Mouse (Mus musculus): Measurements from ENCODE around the gene Commd4. TPM values are rescaled to one million over a fixed set of nuclear protein-coding genes. Genes with fewer than 3 reads are reported as not detected.

Gene Commd4
- polyA plus RNA-seq, 3 experiments from 2014 or later = 205 to 374 (median 278) TPM

GRCm38 (mm10) chr9:57141417-57142353 lies 16.4 kb downstream of the Commd4 start:
- no peak for ATAC-seq

DNA sequence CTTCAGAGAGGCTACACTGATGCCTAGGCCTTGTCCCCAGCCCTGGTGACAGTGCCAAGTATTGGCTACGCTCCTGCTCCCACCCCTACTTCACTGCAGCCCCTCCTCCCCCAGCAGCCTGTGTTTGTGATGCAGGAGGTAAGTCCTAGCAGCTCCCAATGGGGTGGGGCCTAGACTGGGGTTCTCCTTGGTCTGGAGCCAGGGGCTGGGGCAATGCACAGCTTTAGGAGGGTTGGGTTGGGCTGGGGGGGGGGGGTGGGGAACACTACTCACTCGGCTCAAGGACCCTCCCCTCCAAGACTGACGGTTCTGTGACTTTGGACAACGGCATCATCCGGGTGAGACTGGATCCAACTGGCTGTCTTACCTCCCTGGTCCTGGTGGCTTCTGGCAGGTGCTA lies 18.6 kb downstream of the Commd4 start:
- no peak for ATAC-seq

DNA sequence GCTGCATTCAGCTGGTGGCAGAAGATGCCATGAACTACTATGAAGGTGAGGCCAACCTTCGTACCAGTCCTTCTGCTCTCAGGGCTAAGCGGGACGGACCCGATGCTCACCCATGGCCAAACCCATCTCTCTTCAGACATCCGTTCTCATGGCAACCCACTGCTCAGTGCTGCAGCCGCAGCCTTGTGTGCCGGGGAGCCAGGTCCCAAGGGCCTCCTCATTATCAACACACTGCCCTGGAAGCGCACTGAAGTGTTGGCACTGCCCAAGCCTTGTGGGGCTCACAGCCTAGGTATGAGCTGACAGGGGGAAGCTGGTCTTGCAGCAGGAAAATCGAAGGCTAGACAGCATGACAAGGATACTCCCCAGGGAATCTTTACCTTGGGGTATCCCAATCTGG lies 19.0 kb downstream of the Commd4 start:
- no peak for ATAC-seq

GRCm38 (mm10) chr9:57138507-57138906 lies 19.6 kb downstream of the Commd4 start:
- ATAC-seq = no peak

DNA sequence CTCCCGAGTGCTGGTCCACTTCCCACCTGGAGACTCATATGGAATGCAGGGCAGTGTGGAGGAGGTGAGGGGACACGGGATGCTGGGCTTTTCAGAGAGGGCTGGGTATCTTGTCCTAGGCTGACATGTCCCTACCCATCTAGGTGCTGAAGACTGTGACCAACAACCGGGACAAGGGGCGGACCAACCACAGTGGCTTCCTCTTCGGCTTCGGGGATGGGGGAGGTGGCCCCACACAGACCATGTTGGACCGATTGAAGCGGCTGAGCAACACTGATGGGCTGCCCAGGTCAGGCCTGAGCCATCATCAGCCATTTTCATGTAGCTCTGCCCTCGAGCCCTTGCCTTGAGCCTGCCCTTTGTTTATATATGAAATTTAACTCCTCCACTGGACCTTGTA lies 20.4 kb downstream of the Commd4 start:
- no peak for ATAC-seq

- no peak for ATAC-seq
These were observed 20.9 kb downstream of the Commd4 start for GRCm38 (mm10) chr9:57137246-57137645.

- ATAC-seq = peak; percentile 86
These were observed 27.3 kb downstream of the Commd4 start, which contains the start of gene Man2c1 for GRCm38 (mm10) chr9:57130577-57131433. TSS of gene Man2c1 (plus strand) at chr9:57130690.

DNA sequence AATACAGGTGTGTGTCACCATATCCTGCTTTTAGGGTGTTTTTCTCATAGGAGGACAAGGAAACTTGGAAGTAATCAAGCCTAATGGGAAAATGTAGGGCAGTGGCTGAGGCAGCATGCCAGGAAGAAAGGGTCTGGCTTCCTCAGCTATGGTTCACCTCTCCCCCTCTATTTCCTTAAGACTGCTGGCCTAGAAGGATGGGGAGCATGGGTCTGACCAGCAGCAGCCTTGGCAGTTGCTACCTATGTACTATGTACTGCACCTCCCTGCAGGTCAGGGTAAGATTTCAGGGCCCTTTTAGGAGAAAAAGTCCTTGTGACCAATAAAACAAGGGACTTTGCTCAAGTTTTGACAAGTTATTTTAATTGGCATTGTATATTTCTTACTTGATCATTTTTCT lies 28.5 kb downstream of the Commd4 start:
- no peak for ATAC-seq

DNA sequence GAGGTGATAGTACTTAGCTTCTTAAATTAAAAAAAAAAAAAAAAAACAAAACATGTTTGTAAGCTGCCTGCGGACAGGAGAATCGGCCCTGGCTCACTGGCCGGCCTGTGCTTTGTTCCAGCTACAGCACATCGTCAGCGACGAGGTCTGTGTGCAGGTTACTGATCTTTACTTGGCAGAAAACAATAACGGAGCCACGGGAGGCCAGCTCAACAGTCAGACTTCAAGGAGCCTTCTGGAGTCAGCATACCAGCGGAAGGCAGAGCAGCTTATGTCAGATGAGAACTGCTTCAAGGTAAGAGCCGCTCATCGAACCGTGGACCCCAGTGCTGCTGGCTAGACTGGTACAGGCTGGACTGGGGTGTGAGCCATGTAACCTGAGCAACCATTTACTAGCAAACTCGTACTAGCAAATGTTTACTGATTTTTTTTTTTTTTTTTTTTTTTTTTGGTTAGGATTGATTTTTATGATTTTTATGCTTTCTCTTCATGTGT lies 40.8 kb downstream of the Commd4 start:
- no peak for ATAC-seq

Other genes starting within 250 kb of the Commd4 start
- 1 to 10 TPM; 4.2 to 7.6 (median 5.8) TPM for gene Snx33, start 230.0 kb downstream of the Commd4 start, polyA plus RNA-seq (2017; shearing (Covaris generic))
- gene Imp3, start 220.9 kb downstream of the Commd4 start, polyA plus RNA-seq (2017; shearing (Covaris generic)) = 10 to 100 TPM; 46.7 to 50.9 (median 48.0) TPM
- gene Snupn, start 207.5 kb downstream of the Commd4 start, polyA plus RNA-seq (2017; shearing (Covaris generic)) = 10 to 100 TPM; 13.7 to 26.7 (median 16.5) TPM
- gene Ptpn9, start 163.4 kb downstream of the Commd4 start, polyA plus RNA-seq (2017; shearing (Covaris generic)) = 1 to 10 TPM; 6.0 to 6.9 (median 6.3) TPM
- gene Sin3a, start 86.3 kb downstream of the Commd4 start, polyA plus RNA-seq (2017; shearing (Covaris generic)) = 10 to 100 TPM; 28.8 to 50.7 (median 38.9) TPM
- 10 to 100 TPM; 44.7 to 81.1 (median 56.4) TPM for gene Man2c1, start 27.6 kb downstream of the Commd4 start, polyA plus RNA-seq (2017; shearing (Covaris generic))
- 10 to 100 TPM; 22.7 to 31.5 (median 23.6) TPM for gene Neil1, start 10.0 kb downstream of the Commd4 start, polyA plus RNA-seq (2017; shearing (Covaris generic))
- not detected for gene Trcg1, start 78.2 kb upstream of the Commd4 start, polyA plus RNA-seq (2017; shearing (Covaris generic))
- gene 1700017B05Rik, start 104.3 kb upstream of the Commd4 start, polyA plus RNA-seq (2017; shearing (Covaris generic)) = 10 to 100 TPM; 15.1 to 27.5 (median 19.5) TPM

All from inflammation-experienced regulatory T-cells, adult 6 months (primary cell).